Mouse (Mus musculus) heart, embryonic 12.5 days (tissue): ENCODE results near the gene Ppp1r17. TPM values are rescaled to one million over a fixed set of nuclear protein-coding genes. Genes with fewer than 3 reads are reported as not detected.

Source experiments
- polyA plus RNA-seq: library from polyadenylated mRNA; unstranded; fragments of >200 nt; fragmentation: Nextera tagmentation; extraction: Ambion mirVana; gene quantifications from 2 replicates; pipeline ENCODE4 v1.2.1, GENCODE M21; 2016

Gene Ppp1r17
- polyA plus RNA-seq, 1 experiment from 2014 or later, result 8.9 TPM

Other genes with a start within 250 kb of the Ppp1r17 start
- not detected in 2 replicates for gene Itprid1, start 180.6 kb upstream of the Ppp1r17 start, polyA plus RNA-seq